Mouse (Mus musculus) cerebellum, adult 2 months (tissue): Measurements from ENCODE around the gene Cpne5. TPM values are rescaled to one million over a fixed set of nuclear protein-coding genes. Genes with fewer than 3 reads are reported as not detected.
A peak's percentile ranks its signal among the peaks of the same experiment; 100 is the strongest.
"Not testable (repeated sequence)": the region's sequence is repeated elsewhere in the genome, so short reads cannot be mapped to it uniquely, and the experiment has no call there.

ENCODE experiments used
- DNase-seq, 2 experiments: peaks; one replicate each; pipeline ENCODE4 v3.0.0; 2021
- H3K27ac ChIP-seq: fragments of 200-500 bp; 2 replicates; pipeline ENCODE4 v1.5.1; 2012; ENCODE audit warnings: low read length, control low read depth, inconsistent platforms; ENCODE audit not compliant: insufficient read depth
- H3K27me3 ChIP-seq: fragments of 200-500 bp; 2 replicates; pipeline ENCODE4 v1.6.1; 2012; ENCODE audit warnings: inconsistent platforms, mild to moderate bottlenecking, low read length, moderate library complexity; ENCODE audit not compliant: control insufficient read depth, insufficient read depth
- H3K4me1 ChIP-seq: fragments of 200-500 bp; 2 replicates; pipeline ENCODE4 v1.6.1; 2011; ENCODE audit warnings: low read length; ENCODE audit not compliant: control insufficient read depth, insufficient read depth
- H3K4me3 ChIP-seq: fragments of 200-500 bp; replicated peaks from 2 replicates; pipeline ENCODE3; 2011; ENCODE audit warnings: mild to moderate bottlenecking, low read depth, low read length, control low read depth; ENCODE audit not compliant: insufficient read depth
- CTCF ChIP-seq: fragments of 200-500 bp; IDR thresholded peaks from 2 replicates; pipeline ENCODE4 v1.5.1; 2011; ENCODE audit warnings: low read depth, mild to moderate bottlenecking, control low read depth, low read length, moderate library complexity, borderline replicate concordance; ENCODE audit not compliant: insufficient read depth
- POLR2A ChIP-seq: fragments of 200-500 bp; IDR thresholded peaks from 2 replicates; pipeline ENCODE4 v1.6.1; 2011; ENCODE audit warnings: low read length, control low read depth, borderline replicate concordance; ENCODE audit not compliant: insufficient read depth
- WGBS: fragments of 180-500 bp; shearing (Covaris S2); methylation state at CpG from one replicate; pipeline ENCODE4 v1.1.7; 2018; 5-methylcytosine and 5-hydroxymethylcytosine counted together
- polyA plus RNA-seq: library from polyadenylated mRNA; depleted of rRNA; stranded (reverse); fragments of >200 nt; gene quantifications from 2 replicates; pipeline ENCODE4 v1.2.3, GENCODE M21; 2012

Cpne5 gene
- polyA plus RNA-seq, 1 experiment = 8.4 TPM

DNA sequence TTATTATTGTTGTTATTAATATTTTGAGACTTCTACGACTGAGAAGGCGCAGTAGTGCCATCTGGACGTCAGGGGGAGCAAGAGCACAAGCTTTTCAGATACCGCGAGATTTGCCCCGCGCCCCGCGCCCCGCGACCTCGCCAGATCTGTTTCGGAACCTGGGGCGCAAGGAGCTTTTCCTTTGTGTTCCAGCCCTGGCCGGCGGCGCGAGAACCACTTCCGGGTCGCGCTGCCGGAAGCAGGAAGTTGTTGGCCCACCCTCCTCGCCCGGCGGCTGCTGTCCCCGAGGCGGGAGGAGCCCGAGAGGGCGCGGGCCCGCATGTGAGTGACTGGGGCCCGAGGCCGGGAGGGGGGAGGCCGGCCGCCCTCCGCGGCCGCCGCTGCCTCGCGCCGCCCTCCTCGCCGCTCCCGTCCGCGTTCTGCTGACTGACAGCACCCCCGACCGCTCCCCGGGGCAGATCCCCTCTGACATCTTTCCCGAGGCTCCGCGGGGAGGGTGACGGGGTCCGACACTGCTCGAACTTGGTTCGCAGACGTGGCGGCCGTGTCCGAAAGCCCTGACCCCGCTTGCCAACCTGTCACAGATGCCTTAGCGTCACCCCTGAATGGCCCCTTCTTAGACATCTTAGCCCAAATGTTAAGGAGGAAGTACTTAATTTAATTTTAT, 30.8 kb upstream of the Cpne5 start, which contains the start of gene BC004004:
BC004004 (plus strand) TSS at position 107 of the 667 bp plus-strand sequence.
- Histone ChIP-seq H3K27ac (peak within 1 kb of the TSS; percentile 63), H3K4me3 (peak within 1 kb of the TSS; percentile 75), H3K4me1 (no peaks in the 10 kb centered on the region), H3K27me3 (no peaks in the 10 kb centered on the region)
- under 1% methylated on average over 62 of the region's 63 CpGs for WGBS
- TF ChIP-seq CTCF (peak; percentile 68), POLR2A (peak; percentile 39; the same call in 1 of the 2 replicates)
- DNase-seq = peak; percentile 96 to 97

DNA sequence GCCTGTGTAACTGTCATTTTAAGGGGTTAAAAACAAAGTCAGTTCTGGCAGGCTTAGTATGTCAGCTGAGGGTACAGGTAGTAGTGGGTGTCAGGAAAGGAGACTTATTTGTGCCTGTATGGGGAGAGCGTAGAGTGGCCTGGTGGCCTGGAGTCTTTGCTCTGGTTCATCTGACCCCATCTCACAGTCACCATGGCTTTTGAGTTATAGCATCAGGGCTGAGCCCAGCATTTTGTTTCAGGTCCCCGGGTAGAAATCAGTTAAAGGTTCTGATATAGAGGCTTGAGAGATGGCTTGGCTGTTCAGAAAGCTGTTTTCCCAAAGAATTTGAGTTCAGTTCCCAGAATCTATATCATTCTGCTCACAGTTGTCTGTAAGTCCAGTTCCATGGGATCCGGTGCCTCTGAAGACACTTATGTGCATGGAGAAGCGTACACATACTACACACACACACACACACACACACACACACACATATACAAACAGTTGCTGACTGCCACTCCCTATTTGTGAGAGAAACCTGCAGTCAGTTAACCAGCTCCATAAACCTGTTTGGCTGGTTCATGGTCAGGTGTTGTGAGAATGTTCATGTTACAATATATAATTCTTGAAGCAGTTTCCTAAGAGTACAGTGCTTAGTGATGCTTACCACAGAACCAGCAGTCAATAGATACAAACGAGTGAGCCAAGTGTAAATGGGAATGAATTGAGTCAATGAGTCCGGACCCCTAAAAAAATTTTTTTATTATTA, 30.1 kb upstream of the Cpne5 start:
- no peak for TF ChIP-seq POLR2A
- no peak for TF ChIP-seq CTCF
- WGBS = 56% methylated on average over 6 of the region's 6 CpGs

DNA sequence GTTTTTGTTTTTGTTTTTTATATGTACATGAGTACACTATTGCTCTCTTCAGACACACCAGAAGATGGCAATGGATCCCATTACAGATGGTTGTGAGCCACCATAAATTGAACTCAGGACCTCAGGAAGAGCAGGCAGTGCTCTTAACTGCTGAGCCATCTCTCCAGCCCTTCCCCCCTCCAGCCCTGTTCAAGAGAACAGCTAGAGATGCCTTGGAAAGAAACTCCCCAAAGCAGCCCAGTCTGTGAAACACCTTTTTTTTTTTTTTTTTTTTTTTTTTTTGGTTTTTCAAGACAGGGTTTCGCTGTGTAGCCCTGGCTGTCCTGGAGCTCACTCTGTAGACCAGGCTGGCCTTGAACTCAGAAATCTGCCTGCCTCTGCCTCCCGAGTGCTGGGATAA, 29.1 kb upstream of the Cpne5 start:
- DNase-seq, H3K27me3 ChIP-seq, H3K27ac ChIP-seq, H3K4me1 ChIP-seq, H3K4me3 ChIP-seq: not testable (repeated sequence)
- 92% methylated on average over 2 of the region's 2 CpGs for WGBS

More for the DNA sequence above, 30.1 kb upstream of the Cpne5 start:
- no peak for DNase-seq
- Histone ChIP-seq H3K4me1 (no peaks in the 10 kb centered on the region), H3K27ac (no peak overlapping the region; the same call in 1 of the 2 replicates), H3K4me3 (peak overlapping the region; percentile 39), H3K27me3 (no peaks in the 10 kb centered on the region)

- 88% methylated on average over 5 of the region's 5 CpGs for WGBS
- H3K27me3 ChIP-seq = no peaks in the 10 kb centered on the region
- H3K4me3 ChIP-seq = no peak overlapping the region
- H3K4me1 ChIP-seq = 0 out of 2 replicates have a peak, but pooled peaks cover 6% of the 10 kb centered on the region
- TF ChIP-seq POLR2A (no peak), CTCF (no peak)
- DNase-seq = no peak
- no peak overlapping the region; the same call in 1 of the 2 replicates for H3K27ac ChIP-seq
Observed at GRCm38 (mm10) chr17:29264760-29265159, 26.8 kb upstream of the Cpne5 start.

DNA sequence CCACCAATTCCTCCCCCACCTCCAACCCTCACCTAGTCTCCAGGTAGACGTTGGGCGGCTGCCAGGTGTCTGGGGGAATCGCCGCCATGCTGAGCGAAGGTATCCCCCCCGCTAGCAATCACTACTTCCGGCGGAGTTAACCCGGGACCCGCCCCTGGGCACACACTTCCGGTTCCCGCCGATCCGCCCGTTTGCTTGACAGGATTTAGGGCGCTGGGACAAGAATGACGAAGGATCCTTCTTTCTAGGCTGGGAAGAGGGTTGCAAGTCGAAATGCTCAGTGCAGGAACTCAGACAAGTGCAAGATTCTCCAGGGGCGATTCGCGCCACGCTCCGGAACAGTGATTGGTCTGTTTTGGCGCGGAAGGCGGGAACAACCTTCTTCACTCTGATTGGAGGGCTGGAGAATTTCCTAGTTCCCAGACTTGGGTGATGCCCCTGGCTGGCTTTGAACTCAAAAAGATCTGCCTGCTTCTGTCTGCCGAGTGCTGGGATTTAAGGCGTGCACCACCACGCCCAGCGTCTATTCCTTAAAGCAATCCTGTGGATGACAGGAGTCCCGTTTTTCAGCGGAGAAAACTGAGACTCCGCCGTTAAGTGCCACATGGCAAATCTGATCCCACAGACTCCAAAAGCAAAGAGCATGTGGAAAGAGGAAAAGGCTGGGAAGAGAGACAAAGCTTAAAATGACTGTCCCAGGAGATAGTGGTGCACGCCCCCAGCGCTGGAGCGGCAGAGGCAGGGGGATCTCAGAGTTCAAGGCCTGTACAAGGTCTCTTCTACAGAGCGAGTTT, 26.1 kb upstream of the Cpne5 start, which contains the start of gene Ppil1:
Ppil1 (minus strand) TSS at position 347 of the 794 bp plus-strand sequence.
- Histone ChIP-seq H3K4me3 (peak within 1 kb of the TSS; percentile 95), H3K27ac (peak within 1 kb of the TSS; percentile 60), H3K27me3 (no peaks in the 10 kb centered on the region), H3K4me1 (0 out of 2 replicates have a peak, but pooled peaks cover 6% of the 10 kb centered on the region)
- 7% methylated on average over 38 of the region's 38 CpGs for WGBS
- TF ChIP-seq CTCF (no peak), POLR2A (peak; percentile 64; the same call in 1 of the 2 replicates)
- DNase-seq = peak; percentile 81 to 89

GRCm38 (mm10) chr17:29263417-29263816, 25.4 kb upstream of the Cpne5 start:
- DNase-seq = no peak
- 0 out of 2 replicates have a peak, but pooled peaks cover 6% of the 10 kb centered on the region for H3K4me1 ChIP-seq
- no peak overlapping the region for H3K27ac ChIP-seq
- TF ChIP-seq POLR2A = no peak
- TF ChIP-seq CTCF = no peak
- H3K27me3 ChIP-seq = no peaks in the 10 kb centered on the region
- peak overlapping the region; percentile 95 for H3K4me3 ChIP-seq
- WGBS = under 1% methylated on average over 14 of the region's 14 CpGs

- WGBS = 26% methylated on average over 2 of the region's 2 CpGs
- H3K4me1 ChIP-seq = peaks cover 6% of the 10 kb centered on the region
- TF ChIP-seq CTCF = no peak
- no peak for TF ChIP-seq POLR2A
Observed at GRCm38 (mm10) chr17:29262259-29262649, 24.3 kb upstream of the Cpne5 start.

More at GRCm38 (mm10) chr17:29262259-29262649, 24.3 kb upstream of the Cpne5 start:
- no peak overlapping the region for H3K4me3 ChIP-seq
- H3K27ac ChIP-seq = no peak overlapping the region
- H3K27me3 ChIP-seq = no peaks in the 10 kb centered on the region
- no peak for DNase-seq
